Mouse (Mus musculus): ENCODE data around the gene Npffr2. TPM values are rescaled to one million over a fixed set of nuclear protein-coding genes. Genes with fewer than 3 reads are reported as not detected.

Npffr2 gene
- polyA plus RNA-seq, 1 experiment from 2014 or later: not detected

DNA sequence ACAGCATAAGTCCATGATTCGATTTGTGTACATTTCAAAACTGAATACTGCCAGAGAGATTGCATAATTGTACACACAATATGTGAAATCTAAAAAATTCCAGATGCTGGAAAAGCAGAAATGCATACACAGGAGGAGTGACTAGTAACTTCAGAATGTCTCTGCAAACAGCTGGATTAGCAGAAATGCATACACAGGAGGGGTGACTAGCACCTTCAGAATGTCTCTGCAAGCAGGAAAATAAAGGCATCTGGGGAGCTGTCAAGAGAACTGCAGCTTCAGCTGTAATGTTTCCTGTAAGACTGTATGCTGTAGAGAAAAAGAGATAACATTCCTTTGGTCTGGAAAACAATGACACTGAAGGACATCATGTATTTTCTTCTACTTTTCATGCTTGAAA lies 51.4 kb downstream of the Npffr2 start:
- no peak for ATAC-seq (replicated peaks; ENCODE audit: insufficient number of reproducible peaks, insufficient read depth, low FRiP score, low read depth)
- H3K4me2 ChIP-seq: no peak overlapping the region

DNA sequence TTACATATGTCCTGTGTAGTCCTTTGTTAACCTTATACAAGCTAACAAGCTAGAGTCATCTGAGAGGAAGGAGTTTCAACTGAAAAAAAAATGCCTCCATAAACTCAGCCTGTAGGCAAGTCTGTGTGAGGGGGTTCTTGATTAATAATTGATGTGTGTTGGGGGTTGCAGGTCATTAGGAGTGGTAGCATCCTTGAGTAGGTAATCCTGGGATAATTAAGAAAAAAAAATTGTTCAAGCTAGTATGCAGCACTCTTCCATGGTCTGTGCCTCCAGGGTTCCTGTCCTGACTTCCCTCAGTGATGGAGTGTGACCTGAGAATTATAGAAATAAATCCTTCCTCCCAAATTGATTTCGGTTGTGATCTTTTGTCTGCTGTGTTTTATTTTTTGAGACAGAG lies 52.0 kb downstream of the Npffr2 start:
- Histone ChIP-seq H3K27me3 (no peaks in the 10 kb centered on the region), H3K27ac (no peak overlapping the region), H3K4me3 (no peak overlapping the region), H3K9me3 (replicated peaks) (no peaks in the 10 kb centered on the region), H3K9ac (no peak overlapping the region), H3K36me3 (no peaks in the 10 kb centered on the region), H3K4me2 (no peak overlapping the region), H3K4me1 (replicated peaks) (no peaks in the 10 kb centered on the region)
- ATAC-seq (replicated peaks; ENCODE audit: insufficient number of reproducible peaks, insufficient read depth, low FRiP score, low read depth): no peak
- 87% methylated on average over 1 of the region's 1 CpGs for WGBS

More for the DNA sequence above, 51.4 kb downstream of the Npffr2 start:
- no peak overlapping the region for H3K9ac ChIP-seq
- 73% methylated on average over 1 of the region's 1 CpGs for WGBS
- H3K36me3 ChIP-seq: no peaks in the 10 kb centered on the region
- H3K27ac ChIP-seq: no peak overlapping the region
- no peaks in the 10 kb centered on the region for H3K9me3 ChIP-seq (replicated peaks)
- no peak overlapping the region for H3K4me3 ChIP-seq
- H3K27me3 ChIP-seq: no peaks in the 10 kb centered on the region
- H3K4me1 ChIP-seq (replicated peaks): no peaks in the 10 kb centered on the region

DNA sequence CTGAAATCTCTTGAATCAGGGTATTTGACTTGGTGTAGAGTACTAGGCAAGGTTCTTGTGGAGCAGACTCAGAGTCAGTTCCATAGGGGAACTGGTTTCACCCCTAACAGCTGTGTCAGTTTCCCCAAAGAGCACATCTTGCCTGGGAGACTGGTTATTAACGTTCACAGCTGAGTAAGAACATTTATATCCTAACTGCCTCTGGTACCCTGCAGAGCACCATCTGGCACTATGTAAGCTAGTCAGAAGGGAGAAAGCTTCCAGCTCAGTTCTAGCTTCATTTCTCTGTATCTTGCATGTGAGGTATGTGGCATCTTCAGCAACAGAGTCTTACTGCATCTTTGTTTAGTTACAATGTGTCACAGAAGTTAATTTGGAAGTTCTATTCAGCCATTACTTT lies 53.9 kb downstream of the Npffr2 start:
- WGBS: 55% methylated on average over 1 of the region's 1 CpGs
- H3K4me2 ChIP-seq: no peak overlapping the region
- ATAC-seq (replicated peaks; ENCODE audit: insufficient number of reproducible peaks, insufficient read depth, low FRiP score, low read depth): no peak
- H3K27ac ChIP-seq: no peak overlapping the region
- no peaks in the 10 kb centered on the region for H3K27me3 ChIP-seq
- no peaks in the 10 kb centered on the region for H3K4me1 ChIP-seq (replicated peaks)
- H3K9me3 ChIP-seq (replicated peaks): no peaks in the 10 kb centered on the region
- H3K36me3 ChIP-seq: no peaks in the 10 kb centered on the region
- no peak overlapping the region for H3K4me3 ChIP-seq
- H3K9ac ChIP-seq: no peak overlapping the region

DNA sequence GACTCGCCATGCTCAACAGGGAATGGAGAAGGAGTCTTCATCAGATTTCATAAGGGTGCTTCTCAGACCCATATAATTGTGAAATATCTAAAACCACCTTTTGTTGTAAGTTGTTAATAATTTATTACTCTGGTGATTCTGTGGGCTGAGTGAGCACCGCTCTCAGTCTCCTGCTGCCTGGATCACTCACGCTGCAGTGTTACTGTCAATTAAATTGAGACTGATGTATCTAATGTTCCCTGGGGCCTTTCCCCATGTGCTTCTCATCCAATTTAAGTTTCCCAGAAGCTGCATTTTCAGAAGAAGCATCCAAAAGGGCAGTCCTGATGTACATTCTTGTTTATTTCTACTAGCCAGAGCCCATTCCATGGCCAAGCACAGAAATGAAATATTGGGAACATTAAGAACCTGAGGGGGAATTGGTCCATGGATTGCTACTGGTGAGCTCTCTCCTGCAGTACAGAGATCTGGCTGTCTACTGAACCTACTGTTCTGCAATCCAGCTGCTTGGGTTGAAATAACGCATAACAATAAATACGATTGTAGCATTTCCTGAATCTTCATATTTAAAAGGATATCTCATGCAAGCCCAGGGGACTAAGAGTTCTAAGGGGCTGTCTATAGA lies 54.6 kb downstream of the Npffr2 start:
- WGBS: 82% methylated on average over 5 of the region's 5 CpGs
- Histone ChIP-seq H3K4me1 (replicated peaks) (no peaks in the 10 kb centered on the region), H3K4me2 (no peak overlapping the region), H3K9ac (no peak overlapping the region), H3K27ac (no peak overlapping the region), H3K36me3 (no peaks in the 10 kb centered on the region), H3K27me3 (no peaks in the 10 kb centered on the region), H3K4me3 (no peak overlapping the region), H3K9me3 (replicated peaks) (no peaks in the 10 kb centered on the region)
- ATAC-seq (replicated peaks; ENCODE audit: insufficient number of reproducible peaks, insufficient read depth, low FRiP score, low read depth): no peak

DNA sequence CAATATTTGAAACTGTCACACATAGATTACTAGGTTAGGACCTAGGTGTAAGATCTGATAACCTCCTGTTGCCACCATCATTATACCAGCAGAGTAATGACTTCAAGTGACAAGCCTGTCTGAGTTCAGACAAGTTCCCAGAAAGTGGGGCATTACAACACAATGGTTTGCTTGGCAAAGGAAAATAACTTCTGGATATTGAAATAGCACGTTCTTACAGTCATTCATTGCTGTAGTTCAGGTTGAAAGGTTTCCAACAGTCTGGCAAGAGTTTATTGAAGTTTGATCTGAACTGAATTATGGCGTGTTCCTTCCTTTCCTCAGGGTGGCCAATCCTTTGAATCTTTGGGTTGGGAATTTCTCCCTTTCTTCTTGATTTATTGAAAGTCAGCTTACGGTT lies 57.8 kb downstream of the Npffr2 start:
- Histone ChIP-seq H3K36me3 (no peaks in the 10 kb centered on the region), H3K4me1 (replicated peaks) (no peaks in the 10 kb centered on the region), H3K27me3 (no peaks in the 10 kb centered on the region), H3K9ac (no peak overlapping the region), H3K27ac (no peak overlapping the region), H3K4me3 (no peak overlapping the region), H3K9me3 (replicated peaks) (no peaks in the 10 kb centered on the region), H3K4me2 (no peak overlapping the region)
- WGBS: 71% methylated on average over 3 of the region's 3 CpGs
- no peak for ATAC-seq (replicated peaks; ENCODE audit: insufficient number of reproducible peaks, insufficient read depth, low FRiP score, low read depth)

DNA sequence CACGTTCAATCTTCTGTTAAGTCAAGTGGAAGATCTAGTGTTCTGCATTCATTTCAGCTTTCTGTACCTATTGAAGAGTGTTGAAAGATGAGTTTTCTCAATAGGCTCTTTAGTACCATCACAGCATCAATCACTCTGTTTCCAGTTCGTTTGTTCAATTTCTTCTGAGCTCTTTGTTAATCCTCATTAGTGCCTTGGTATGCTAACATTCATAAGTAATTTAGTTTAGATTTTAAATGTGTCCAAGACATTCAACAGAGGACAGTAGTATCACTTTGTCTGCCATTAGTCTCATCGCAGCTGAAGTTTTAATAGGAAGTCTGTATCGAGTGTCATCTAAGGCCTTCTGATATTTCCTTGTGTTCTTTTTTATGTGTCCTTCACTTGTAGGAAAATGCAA lies 65.1 kb downstream of the Npffr2 start:
- 71% methylated on average over 4 of the region's 4 CpGs for WGBS
- H3K36me3 ChIP-seq: no peaks in the 10 kb centered on the region
- H3K9ac ChIP-seq: no peak overlapping the region
- no peaks in the 10 kb centered on the region for H3K27me3 ChIP-seq
- H3K27ac ChIP-seq: no peak overlapping the region
- H3K4me1 ChIP-seq (replicated peaks): no peaks in the 10 kb centered on the region
- no peaks in the 10 kb centered on the region for H3K9me3 ChIP-seq (replicated peaks)
- H3K4me3 ChIP-seq: no peak overlapping the region
- H3K4me2 ChIP-seq: no peak overlapping the region
- ATAC-seq (replicated peaks; ENCODE audit: insufficient number of reproducible peaks, insufficient read depth, low FRiP score, low read depth): no peak

DNA sequence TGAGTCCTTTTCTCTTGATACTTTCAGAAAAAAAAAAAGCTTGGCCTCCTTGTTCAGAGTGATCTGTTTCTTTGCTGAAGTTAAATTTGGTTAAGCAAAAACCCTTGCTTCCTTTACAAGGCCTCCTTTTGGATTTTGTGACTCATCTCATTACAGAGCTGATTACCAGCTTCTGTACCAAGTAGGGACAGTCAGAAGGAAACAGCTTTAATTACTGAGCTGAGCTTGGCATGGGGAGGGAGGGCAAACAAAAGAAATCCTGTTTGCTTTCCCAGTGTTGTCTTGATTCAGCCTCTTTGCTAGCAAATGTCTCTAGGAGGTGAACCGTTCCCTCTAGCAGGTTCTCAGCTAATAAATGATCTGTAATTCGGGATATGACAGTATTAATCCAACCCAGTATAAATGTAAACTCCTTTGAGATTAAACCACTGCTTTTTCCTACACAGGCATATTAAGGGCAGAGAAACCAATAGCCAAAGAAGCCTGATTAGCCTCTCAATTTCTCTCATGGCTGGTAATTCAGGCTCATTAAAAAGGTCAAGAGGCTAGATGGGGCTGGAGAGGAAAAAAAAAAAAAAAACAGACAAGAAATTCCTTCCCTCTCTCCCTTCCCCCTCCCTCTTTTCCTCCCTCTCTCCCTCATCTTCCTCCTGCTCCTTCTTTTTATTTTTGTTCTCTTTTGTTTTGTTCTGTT lies 84.2 kb downstream of the Npffr2 start:
- H3K36me3 ChIP-seq: no peaks in the 10 kb centered on the region
- no peak overlapping the region for H3K9ac ChIP-seq
- H3K4me2 ChIP-seq: no peak overlapping the region
- no peak overlapping the region for H3K4me3 ChIP-seq
- no peaks in the 10 kb centered on the region for H3K27me3 ChIP-seq
- no peak overlapping the region for H3K27ac ChIP-seq
- WGBS: 61% methylated on average over 2 of the region's 2 CpGs
- no peak for ATAC-seq (replicated peaks; ENCODE audit: insufficient number of reproducible peaks, insufficient read depth, low FRiP score, low read depth)
- H3K9me3 ChIP-seq (replicated peaks): no peaks in the 10 kb centered on the region
- H3K4me1 ChIP-seq (replicated peaks): no peaks in the 10 kb centered on the region

DNA sequence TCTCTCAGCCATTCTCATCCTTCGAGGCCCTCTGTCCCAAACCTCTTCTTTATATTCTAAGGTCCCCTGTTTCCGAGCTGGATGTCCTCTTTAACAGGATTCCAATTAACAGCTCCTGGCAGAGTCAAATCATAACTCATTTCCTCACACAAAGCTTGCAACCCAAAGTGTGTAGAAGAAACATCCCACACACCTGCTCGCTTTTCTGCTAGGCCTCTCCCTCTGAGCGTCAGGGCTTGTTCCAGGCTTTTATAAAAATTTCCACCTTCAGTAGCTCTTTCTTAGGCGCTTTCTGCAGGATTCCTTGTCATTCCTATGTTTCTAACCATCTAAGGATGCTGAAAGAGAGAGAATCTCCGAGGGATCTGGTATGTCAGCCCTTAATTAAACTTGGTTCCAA lies 85.0 kb downstream of the Npffr2 start:
- Histone ChIP-seq H3K9me3 (replicated peaks) (no peaks in the 10 kb centered on the region), H3K27ac (no peak overlapping the region), H3K4me3 (no peak overlapping the region), H3K9ac (no peak overlapping the region), H3K36me3 (no peaks in the 10 kb centered on the region), H3K27me3 (no peaks in the 10 kb centered on the region), H3K4me2 (no peak overlapping the region), H3K4me1 (replicated peaks) (no peaks in the 10 kb centered on the region)
- WGBS: 69% methylated on average over 6 of the region's 6 CpGs
- no peak for ATAC-seq (replicated peaks; ENCODE audit: insufficient number of reproducible peaks, insufficient read depth, low FRiP score, low read depth)

DNA sequence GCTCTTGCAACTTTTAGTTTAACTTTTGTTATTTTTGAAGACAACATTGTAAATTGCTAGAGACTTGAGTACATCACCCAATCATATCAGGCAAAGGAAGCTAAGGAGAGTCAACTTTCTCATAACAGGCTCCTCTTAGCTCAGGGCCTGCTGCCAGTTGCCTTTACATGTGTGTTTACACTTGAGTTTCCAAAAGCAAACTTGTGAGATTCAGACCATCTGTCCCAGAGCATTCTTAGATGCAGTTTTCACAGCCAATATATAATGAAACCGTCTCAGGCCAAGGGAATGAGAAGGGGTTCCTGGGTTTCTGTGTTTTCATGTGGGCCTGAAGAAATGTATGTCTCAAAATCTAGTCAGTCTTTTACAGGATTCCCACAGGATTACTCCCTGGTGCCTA lies 104.4 kb downstream of the Npffr2 start:
- no peak overlapping the region for H3K27ac ChIP-seq
- no peak overlapping the region for H3K4me3 ChIP-seq
- H3K36me3 ChIP-seq: no peaks in the 10 kb centered on the region
- H3K27me3 ChIP-seq: no peaks in the 10 kb centered on the region
- no peak for ATAC-seq (replicated peaks; ENCODE audit: insufficient number of reproducible peaks, insufficient read depth, low FRiP score, low read depth)
- no peak overlapping the region for H3K9ac ChIP-seq
- no peak overlapping the region for H3K4me2 ChIP-seq
- H3K4me1 ChIP-seq (replicated peaks): no peaks in the 10 kb centered on the region
- 61% methylated on average over 1 of the region's 1 CpGs for WGBS
- no peaks in the 10 kb centered on the region for H3K9me3 ChIP-seq (replicated peaks)

Other genes starting within 250 kb of the Npffr2 start
- 0.29 and 3.9 TPM in 2 replicates for gene Gc, start 69.5 kb upstream of the Npffr2 start, polyA plus RNA-seq (2015; fragmentation: Nextera tagmentation; extraction: Ambion mirVana)